Mouse (Mus musculus) kidney, adult 2 months (tissue): ENCODE data around the gene Sh3bgrl.

Experiments used
- CTCF ChIP-seq: fragments of 200-500 bp; conservative IDR thresholded peaks from 2 replicates; pipeline ENCODE4 v1.5.1; 2011; ENCODE audit warnings: low read depth, mild to moderate bottlenecking, control low read depth, low read length, moderate library complexity, mixed read lengths; ENCODE audit not compliant: insufficient read depth, insufficient read length
- POLR2A ChIP-seq: fragments of 200-500 bp; IDR thresholded peaks from one replicate; pipeline ENCODE4 v1.6.1; 2011; ENCODE audit warnings: low read depth, low read length, control low read depth

DNA sequence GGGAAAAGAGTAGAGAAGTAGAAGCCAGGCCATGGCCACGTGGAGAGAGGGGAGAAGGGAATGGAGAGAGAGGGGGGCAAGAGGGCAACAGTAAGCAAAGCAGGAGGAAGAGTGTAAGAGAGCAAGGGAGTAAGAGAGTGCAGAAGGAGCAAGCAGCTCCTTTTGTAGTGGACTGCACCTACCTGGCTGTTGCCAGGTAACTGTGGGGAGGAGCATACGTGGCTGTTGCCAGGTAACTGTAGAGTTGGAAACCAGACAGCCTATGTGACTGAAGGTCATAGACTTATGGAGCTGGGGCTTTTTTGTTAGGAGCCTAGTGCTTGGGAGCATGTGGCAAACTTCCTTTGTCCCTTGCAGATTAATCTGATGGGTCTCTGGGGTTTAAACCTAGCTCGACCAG, 80.3 kb downstream of the Sh3bgrl start:
- TF ChIP-seq CTCF (no peak), POLR2A (no peak)
